Mouse (Mus musculus) forebrain, embryonic 10.5 days (tissue): Measurements from ENCODE around the gene Siah3. TPM values are rescaled to one million over a fixed set of nuclear protein-coding genes. Genes with fewer than 3 reads are reported as not detected.

Experiments used
- DNase-seq: peaks from one replicate; pipeline ENCODE4 v3.0.0-alpha.2; 2017; ENCODE audit warnings: low spot score; ENCODE audit errors: extremely low spot score
- H3K27ac ChIP-seq: fragments of 300-500 bp; sonication (generic); 2 replicates; pipeline ENCODE4 v1.5.1; 2016; ENCODE audit warnings: mild to moderate bottlenecking
- H3K27me3 ChIP-seq: fragments of 300-500 bp; sonication (generic); 2 replicates; pipeline ENCODE4 v1.6.1; 2016; ENCODE audit warnings: mild to moderate bottlenecking; ENCODE audit not compliant: poor library complexity, severe bottlenecking
- H3K36me3 ChIP-seq: fragments of 300-500 bp; sonication (generic); replicated peaks from 2 replicates; pipeline ENCODE4 v1.6.1; 2016; ENCODE audit warnings: mild to moderate bottlenecking, moderate library complexity
- H3K4me1 ChIP-seq: fragments of 300-500 bp; sonication (generic); 2 replicates; pipeline ENCODE4 v1.6.1; 2016
- H3K4me3 ChIP-seq: fragments of 300-500 bp; sonication (generic); 2 replicates; pipeline ENCODE4 v1.5.1; 2016; ENCODE audit warnings: mild to moderate bottlenecking, moderate library complexity
- H3K9me3 ChIP-seq: fragments of 300-500 bp; sonication (generic); 2 replicates; pipeline ENCODE4 v1.6.1; 2016; ENCODE audit warnings: mild to moderate bottlenecking, moderate library complexity
- WGBS: fragments of 180-500 bp; shearing (Covaris S2); methylation state at CpG from one replicate; pipeline ENCODE4 v1.1.7; 2016; 5-methylcytosine and 5-hydroxymethylcytosine counted together
- polyA plus RNA-seq: library from polyadenylated mRNA; unstranded; fragments of >200 nt; fragmentation: Nextera tagmentation; extraction: Ambion mirVana; gene quantifications from 2 replicates; pipeline ENCODE4 v1.2.1, GENCODE M21; 2016

The Siah3 gene
- polyA plus RNA-seq, 1 experiment from 2014 or later: 0.63 TPM

GRCm38 (mm10) chr14:75512946-75513345, 57.2 kb downstream of the Siah3 start:
- H3K27ac ChIP-seq: peak overlapping the region; percentile 25; the same call in 1 of the 2 replicates
- WGBS: 70% methylated on average over 3 of the region's 3 CpGs
- DNase-seq: no peak

DNA sequence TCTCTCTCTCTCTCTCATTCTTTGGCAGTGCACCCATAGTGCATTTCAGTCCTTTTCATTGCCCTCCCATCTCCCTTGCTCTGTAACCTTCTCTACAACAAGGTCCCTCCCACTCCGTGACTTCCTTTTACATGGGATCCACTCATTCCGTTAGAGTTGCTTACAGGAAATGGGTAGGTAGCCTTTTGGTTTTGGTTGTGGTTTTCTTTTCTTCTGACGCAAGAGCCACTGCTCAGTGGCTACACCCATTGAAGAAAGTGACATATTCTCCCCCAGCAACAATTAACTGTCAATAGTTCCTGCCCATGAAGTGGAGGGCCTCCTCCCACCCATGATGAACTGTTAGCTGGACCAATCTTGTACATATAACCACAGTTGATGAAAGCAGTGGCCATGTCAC, 60.4 kb downstream of the Siah3 start:
- Histone ChIP-seq H3K36me3 (no peaks in the 10 kb centered on the region), H3K27ac (peak overlapping the region; percentile 54), H3K4me1 (peaks cover 39% of the 10 kb centered on the region), H3K4me3 (no peak overlapping the region), H3K9me3 (no peaks in the 10 kb centered on the region), H3K27me3 (peaks cover 7% of the 10 kb centered on the region; the same call in 1 of the 2 replicates)
- DNase-seq: no peak
- 91% methylated on average over 3 of the region's 3 CpGs for WGBS

More at GRCm38 (mm10) chr14:75512946-75513345, 57.2 kb downstream of the Siah3 start:
- H3K27me3 ChIP-seq: peaks cover 8% of the 10 kb centered on the region
- peaks cover 33% of the 10 kb centered on the region for H3K4me1 ChIP-seq
- H3K36me3 ChIP-seq: no peaks in the 10 kb centered on the region
- H3K9me3 ChIP-seq: no peaks in the 10 kb centered on the region
- H3K4me3 ChIP-seq: no peak overlapping the region

DNA sequence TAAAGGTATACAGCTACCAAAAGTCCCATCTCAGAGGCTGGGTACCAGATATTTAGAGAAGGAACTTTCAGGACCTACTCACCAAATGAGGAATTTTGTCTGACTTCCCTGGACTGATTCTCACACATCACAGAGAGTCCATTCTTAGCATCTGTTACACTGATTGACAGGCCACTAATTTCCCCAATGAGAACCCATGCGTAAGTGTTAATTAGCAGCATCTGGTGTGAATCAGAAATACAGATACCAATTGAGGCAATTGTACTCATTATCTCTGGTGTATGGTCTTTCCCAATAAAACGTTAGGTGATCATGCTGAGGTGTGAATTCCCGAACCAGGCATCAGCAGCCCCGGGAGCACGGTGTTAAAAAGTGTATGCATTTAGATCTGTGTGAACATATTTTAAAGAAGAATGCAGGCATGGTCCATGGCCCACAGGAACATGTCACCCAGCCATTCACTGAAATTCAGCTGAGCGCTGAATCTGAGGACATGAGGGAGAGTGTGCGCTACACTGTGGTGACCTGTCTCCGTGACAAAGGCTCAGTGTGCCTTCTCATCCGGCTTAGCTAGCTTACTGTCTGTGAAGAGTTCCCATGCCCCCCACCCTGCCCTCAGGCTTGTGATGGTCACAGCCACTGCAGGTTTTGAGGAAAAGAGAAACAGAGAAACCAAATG, 61.3 kb downstream of the Siah3 start:
- H3K4me3 ChIP-seq: no peak overlapping the region
- no peaks in the 10 kb centered on the region for H3K9me3 ChIP-seq
- H3K27ac ChIP-seq: peak overlapping the region; percentile 63
- H3K27me3 ChIP-seq: peaks cover 7% of the 10 kb centered on the region; the same call in 1 of the 2 replicates
- DNase-seq: no peak
- WGBS: 70% methylated on average over 9 of the region's 9 CpGs
- peaks cover 39% of the 10 kb centered on the region for H3K4me1 ChIP-seq
- no peaks in the 10 kb centered on the region for H3K36me3 ChIP-seq

- no peak for DNase-seq
- 80% methylated on average over 15 of the region's 15 CpGs for WGBS
- no peaks in the 10 kb centered on the region for H3K9me3 ChIP-seq
- H3K27me3 ChIP-seq: peaks cover 7% of the 10 kb centered on the region; the same call in 1 of the 2 replicates
- H3K4me3 ChIP-seq: no peak overlapping the region
- peak overlapping the region; percentile 70; the same call in 1 of the 2 replicates for H3K27ac ChIP-seq
- no peaks in the 10 kb centered on the region for H3K36me3 ChIP-seq
- H3K4me1 ChIP-seq: peaks cover 32% of the 10 kb centered on the region
Measured at GRCm38 (mm10) chr14:75518196-75518887, 62.6 kb downstream of the Siah3 start.

DNA sequence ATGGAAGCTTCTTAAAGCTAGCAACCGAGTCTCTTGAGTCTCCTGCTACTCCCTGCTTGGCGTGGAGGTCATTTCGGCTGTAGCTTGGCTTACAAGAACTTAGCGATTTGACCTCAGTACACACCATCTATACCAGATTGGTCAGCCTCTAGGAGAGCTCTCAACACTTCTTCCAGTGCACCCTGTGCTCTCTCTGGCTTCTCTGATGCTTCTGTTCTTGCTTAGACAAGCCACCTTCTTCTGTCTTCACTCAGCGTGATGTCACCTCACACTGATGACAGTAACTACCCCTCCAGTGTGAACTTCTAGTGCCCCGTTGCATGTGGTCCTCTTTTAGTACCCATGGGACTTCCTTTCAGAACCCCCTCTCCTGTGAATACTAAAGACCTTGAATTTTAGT, 63.1 kb downstream of the Siah3 start:
- Histone ChIP-seq H3K27ac (peak overlapping the region; percentile 70; the same call in 1 of the 2 replicates), H3K4me3 (no peak overlapping the region), H3K9me3 (no peaks in the 10 kb centered on the region), H3K4me1 (peaks cover 32% of the 10 kb centered on the region), H3K27me3 (peaks cover 7% of the 10 kb centered on the region; the same call in 1 of the 2 replicates), H3K36me3 (no peaks in the 10 kb centered on the region)
- no peak for DNase-seq
- 95% methylated on average over 6 of the region's 6 CpGs for WGBS

GRCm38 (mm10) chr14:75519668-75520067, 63.9 kb downstream of the Siah3 start:
- no peaks in the 10 kb centered on the region for H3K9me3 ChIP-seq
- 91% methylated on average over 8 of the region's 8 CpGs for WGBS
- 0 out of 2 replicates have a peak overlapping the region, but pooled peaks have one; percentile 12 for H3K27ac ChIP-seq
- peaks cover 32% of the 10 kb centered on the region for H3K4me1 ChIP-seq
- H3K4me3 ChIP-seq: no peak overlapping the region
- H3K36me3 ChIP-seq: no peaks in the 10 kb centered on the region
- peaks cover 7% of the 10 kb centered on the region; the same call in 1 of the 2 replicates for H3K27me3 ChIP-seq
- no peak for DNase-seq

- Histone ChIP-seq H3K27ac (no peak overlapping the region; the same call in 1 of the 2 replicates), H3K36me3 (no peaks in the 10 kb centered on the region; the same call in 1 of the 2 replicates), H3K4me3 (no peak overlapping the region), H3K4me1 (peaks cover 9% of the 10 kb centered on the region), H3K9me3 (no peaks in the 10 kb centered on the region), H3K27me3 (peaks cover 2% of the 10 kb centered on the region; the same call in 1 of the 2 replicates)
- 86% methylated on average over 2 of the region's 2 CpGs for WGBS
- DNase-seq: no peak
Measured at GRCm38 (mm10) chr14:75524648-75525047, 68.9 kb downstream of the Siah3 start.

GRCm38 (mm10) chr14:75525376-75526145, 69.8 kb downstream of the Siah3 start:
- Histone ChIP-seq H3K4me1 (peaks cover 15% of the 10 kb centered on the region), H3K36me3 (no peaks in the 10 kb centered on the region; the same call in 1 of the 2 replicates), H3K4me3 (no peak overlapping the region), H3K27me3 (no peaks in the 10 kb centered on the region), H3K9me3 (no peaks in the 10 kb centered on the region), H3K27ac (peak overlapping the region; percentile 30; the same call in 1 of the 2 replicates)
- 92% methylated on average over 29 of the region's 29 CpGs for WGBS
- no peak for DNase-seq

GRCm38 (mm10) chr14:75527464-75528190, 71.8 kb downstream of the Siah3 start:
- 83% methylated on average over 10 of the region's 10 CpGs for WGBS
- no peak for DNase-seq

GRCm38 (mm10) chr14:75530815-75531353, 75.1 kb downstream of the Siah3 start:
- 77% methylated on average over 7 of the region's 7 CpGs for WGBS
- DNase-seq: no peak
- Histone ChIP-seq H3K4me1 (peaks cover 41% of the 10 kb centered on the region), H3K27ac (0 out of 2 replicates have a peak overlapping the region, but pooled peaks have one; percentile 20), H3K27me3 (peaks cover 14% of the 10 kb centered on the region; the same call in 1 of the 2 replicates), H3K9me3 (no peaks in the 10 kb centered on the region), H3K4me3 (no peak overlapping the region), H3K36me3 (no peaks in the 10 kb centered on the region; the same call in 1 of the 2 replicates)

More at GRCm38 (mm10) chr14:75527464-75528190, 71.8 kb downstream of the Siah3 start:
- H3K4me3 ChIP-seq: no peak overlapping the region
- no peaks in the 10 kb centered on the region for H3K9me3 ChIP-seq
- peak overlapping the region; percentile 53 for H3K27ac ChIP-seq
- peaks cover 36% of the 10 kb centered on the region for H3K4me1 ChIP-seq
- H3K36me3 ChIP-seq: no peaks in the 10 kb centered on the region; the same call in 1 of the 2 replicates
- no peaks in the 10 kb centered on the region; the same call in 1 of the 2 replicates for H3K27me3 ChIP-seq

- Histone ChIP-seq H3K4me1 (peaks cover 49% of the 10 kb centered on the region), H3K27ac (no peak overlapping the region)
- 67% methylated on average over 2 of the region's 2 CpGs for WGBS
Measured at GRCm38 (mm10) chr14:75539205-75539604, 83.4 kb downstream of the Siah3 start.

More at GRCm38 (mm10) chr14:75539205-75539604, 83.4 kb downstream of the Siah3 start:
- Histone ChIP-seq H3K9me3 (no peaks in the 10 kb centered on the region), H3K27me3 (peaks cover 9% of the 10 kb centered on the region), H3K36me3 (no peaks in the 10 kb centered on the region), H3K4me3 (no peak overlapping the region)
- no peak for DNase-seq
